Mouse (Mus musculus): Measurements from ENCODE around the gene Fam214a. TPM values are rescaled to one million over a fixed set of nuclear protein-coding genes. Genes with fewer than 3 reads are reported as not detected.

Gene Fam214a
- polyA plus RNA-seq, 1 experiment = 18.3 TPM

DNA sequence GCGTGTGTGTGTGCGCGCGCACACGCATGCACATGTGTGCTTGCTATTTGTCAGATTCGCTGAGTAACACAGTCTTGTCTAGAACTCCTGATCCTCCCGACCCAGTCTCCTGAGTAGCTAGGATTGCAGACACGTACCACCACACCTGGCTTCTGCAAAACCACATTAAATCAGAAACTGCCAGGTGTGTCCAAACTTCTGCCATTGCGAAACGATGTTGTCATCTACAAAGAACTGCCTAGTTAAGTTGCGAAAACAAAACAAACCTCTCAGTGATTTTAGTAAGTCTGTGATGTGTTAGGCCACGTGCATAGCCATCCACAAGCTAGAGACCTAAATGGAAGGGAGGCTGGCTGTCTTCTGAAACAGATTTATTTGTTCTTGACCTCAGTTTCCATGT is 32.2 kb upstream of the Fam214a start:
- TF ChIP-seq CTCF (IDR thresholded peaks at IDR 0.05; ENCODE audit: borderline replicate concordance, insufficient read depth, low read length) (no peak), POLR2A (IDR thresholded peaks at IDR 0.05; ENCODE audit: low read depth, low read length) (no peak)
- Histone ChIP-seq H3K27ac (ENCODE audit: insufficient read depth, low read length) (no peak overlapping the region), H3K4me1 (ENCODE audit: control insufficient read depth, insufficient read depth, low read length) (no peaks in the 10 kb centered on the region), H3K4me3 (ENCODE audit: insufficient read depth, low read length) (no peak overlapping the region)

DNA sequence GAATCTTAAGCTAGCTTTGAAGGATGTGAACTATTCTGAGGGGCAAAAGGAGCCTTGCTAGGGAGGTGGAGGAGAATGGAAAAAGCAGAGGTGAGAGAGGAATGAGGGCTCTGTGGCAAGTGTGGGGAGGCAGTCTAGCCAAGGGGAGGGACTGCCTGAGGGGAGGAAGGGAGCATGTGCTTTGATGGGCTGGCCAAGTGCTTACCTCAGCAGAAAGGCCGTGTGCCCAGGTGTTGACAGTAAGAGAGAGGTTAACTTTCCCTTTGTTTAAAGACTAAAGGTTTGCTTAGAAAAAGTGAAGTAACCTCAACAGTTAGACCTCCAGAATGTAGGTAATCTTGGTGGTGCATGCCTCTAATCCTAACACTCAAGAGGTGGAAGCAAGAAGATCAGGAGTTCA is 31.3 kb upstream of the Fam214a start:
- H3K4me1 ChIP-seq (ENCODE audit: control insufficient read depth, insufficient read depth, low read length) = no peaks in the 10 kb centered on the region
- TF ChIP-seq POLR2A (IDR thresholded peaks at IDR 0.05; ENCODE audit: low read depth, low read length) (no peak), CTCF (IDR thresholded peaks at IDR 0.05; ENCODE audit: borderline replicate concordance, insufficient read depth, low read length) (no peak)
- H3K27ac ChIP-seq (ENCODE audit: insufficient read depth, low read length) = no peak overlapping the region
- no peak overlapping the region for H3K4me3 ChIP-seq (ENCODE audit: insufficient read depth, low read length)

DNA sequence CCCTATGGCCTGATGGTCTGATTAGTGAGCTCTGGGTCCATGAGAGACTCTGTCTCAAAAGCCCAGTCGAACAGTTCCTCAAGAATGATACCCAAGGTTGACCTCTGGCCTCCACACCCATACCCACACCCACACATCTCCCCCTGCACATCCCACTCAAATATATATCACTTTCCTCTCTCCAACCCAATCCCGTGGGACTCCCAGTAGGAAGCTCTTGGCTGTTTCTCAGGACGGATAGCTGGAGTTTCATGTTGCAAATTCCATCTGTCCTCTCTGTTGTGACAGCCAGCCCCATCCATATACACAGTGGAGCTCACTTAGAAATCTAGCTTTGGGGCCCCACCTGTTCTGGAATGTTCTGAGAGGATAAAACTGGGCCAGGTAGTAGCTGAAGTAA is 29.8 kb upstream of the Fam214a start:
- H3K4me1 ChIP-seq (ENCODE audit: control insufficient read depth, insufficient read depth, low read length) = no peaks in the 10 kb centered on the region
- no peak overlapping the region for H3K27ac ChIP-seq (ENCODE audit: insufficient read depth, low read length)
- no peak for TF ChIP-seq CTCF (IDR thresholded peaks at IDR 0.05; ENCODE audit: borderline replicate concordance, insufficient read depth, low read length)
- no peak for TF ChIP-seq POLR2A (IDR thresholded peaks at IDR 0.05; ENCODE audit: low read depth, low read length)
- H3K4me3 ChIP-seq (ENCODE audit: insufficient read depth, low read length) = no peak overlapping the region

DNA sequence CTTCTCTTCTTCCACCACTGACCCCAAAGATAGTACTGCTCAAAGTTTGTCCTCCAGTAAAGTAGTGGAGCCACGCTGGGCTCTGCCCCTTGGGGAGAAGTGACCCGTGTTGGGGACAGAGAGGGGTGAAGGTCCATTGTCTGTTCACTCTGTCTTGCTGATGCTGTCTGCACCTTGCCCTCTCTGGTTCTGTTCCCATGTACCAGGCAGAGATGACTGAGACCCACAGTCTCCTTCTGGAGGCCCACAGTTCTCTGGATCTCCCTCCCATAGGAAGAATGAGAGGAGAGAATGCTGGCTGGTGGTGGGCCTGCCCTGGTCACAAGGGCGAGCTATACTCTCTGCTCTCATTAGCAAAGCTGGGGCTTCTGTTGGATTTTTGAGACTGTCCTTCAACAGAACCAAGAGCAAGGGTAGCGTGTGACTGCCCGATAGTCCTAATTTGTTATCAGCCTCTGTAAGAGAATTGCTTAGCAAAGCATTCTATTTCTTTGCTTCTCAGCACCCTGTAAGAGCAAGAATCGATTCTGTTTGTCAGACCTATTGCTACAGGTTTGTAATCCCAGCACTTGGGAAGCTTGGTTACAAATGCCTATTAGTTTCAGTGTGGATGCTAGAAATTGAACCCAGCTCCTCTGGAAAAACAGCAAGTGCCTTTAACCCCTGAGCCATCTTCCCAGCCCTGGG is 29.2 kb upstream of the Fam214a start:
- TF ChIP-seq CTCF (IDR thresholded peaks at IDR 0.05; ENCODE audit: borderline replicate concordance, insufficient read depth, low read length) (no peak), POLR2A (IDR thresholded peaks at IDR 0.05; ENCODE audit: low read depth, low read length) (no peak)
- Histone ChIP-seq H3K4me1 (ENCODE audit: control insufficient read depth, insufficient read depth, low read length) (no peaks in the 10 kb centered on the region), H3K27ac (ENCODE audit: insufficient read depth, low read length) (no peak overlapping the region), H3K4me3 (ENCODE audit: insufficient read depth, low read length) (no peak overlapping the region)

DNA sequence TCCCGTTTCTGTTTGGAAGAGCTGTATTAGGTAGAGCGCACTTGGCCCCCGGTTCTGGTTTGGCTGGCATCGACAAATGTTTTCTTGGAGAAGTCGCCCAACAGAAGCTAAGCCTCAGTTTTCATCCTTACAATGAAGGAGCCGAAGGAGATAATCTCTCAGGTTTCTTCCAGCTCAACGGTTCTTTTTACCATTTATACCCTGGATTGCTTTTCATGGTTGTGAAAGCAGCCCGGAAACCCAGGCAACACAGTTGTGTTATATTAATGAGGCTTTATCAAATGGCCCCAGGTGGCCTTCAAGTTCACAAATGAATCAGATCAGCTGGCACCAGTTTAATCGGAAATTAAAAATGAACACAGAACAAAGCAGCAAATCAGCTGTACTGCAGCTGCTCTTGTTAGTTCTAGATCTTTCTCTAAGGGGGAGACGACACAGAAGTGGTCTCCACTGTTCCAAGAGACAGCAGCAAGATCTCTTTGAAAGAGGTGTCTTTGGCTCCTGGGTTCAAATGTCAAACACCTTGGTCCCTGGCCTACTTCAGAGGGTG is 27.4 kb upstream of the Fam214a start:
- H3K4me3 ChIP-seq (ENCODE audit: insufficient read depth, low read length) = no peak overlapping the region
- H3K4me1 ChIP-seq (ENCODE audit: control insufficient read depth, insufficient read depth, low read length) = no peaks in the 10 kb centered on the region
- no peak for TF ChIP-seq CTCF (IDR thresholded peaks at IDR 0.05; ENCODE audit: borderline replicate concordance, insufficient read depth, low read length)
- no peak for TF ChIP-seq POLR2A (IDR thresholded peaks at IDR 0.05; ENCODE audit: low read depth, low read length)
- H3K27ac ChIP-seq (ENCODE audit: insufficient read depth, low read length) = no peak overlapping the region

DNA sequence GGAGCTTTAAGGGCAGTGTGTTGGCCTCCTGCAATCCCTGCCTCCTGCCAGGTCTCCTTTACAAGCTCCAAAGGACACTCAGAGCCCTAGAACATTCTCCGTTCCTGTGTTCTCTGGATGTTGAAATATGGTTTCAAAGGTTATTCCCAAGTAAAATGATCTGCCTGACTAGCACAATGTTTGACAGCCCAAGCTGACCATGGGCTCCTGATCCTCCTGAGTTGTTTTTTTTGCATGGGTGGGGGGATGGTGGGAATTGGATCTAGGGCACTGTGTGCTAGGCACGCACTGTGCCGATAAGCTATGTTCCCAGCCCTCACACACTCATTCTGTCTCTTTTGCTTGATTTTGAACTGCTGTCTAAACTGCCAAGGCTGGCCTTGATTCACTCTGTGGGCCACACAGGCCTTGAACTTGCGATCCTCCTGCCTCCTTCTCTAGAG is 22.7 kb upstream of the Fam214a start:
- no peaks in the 10 kb centered on the region for H3K4me1 ChIP-seq (ENCODE audit: control insufficient read depth, insufficient read depth, low read length)
- H3K27ac ChIP-seq (ENCODE audit: insufficient read depth, low read length) = no peak overlapping the region
- no peak for TF ChIP-seq POLR2A (IDR thresholded peaks at IDR 0.05; ENCODE audit: low read depth, low read length)
- TF ChIP-seq CTCF (IDR thresholded peaks at IDR 0.05; ENCODE audit: borderline replicate concordance, insufficient read depth, low read length) = no peak

DNA sequence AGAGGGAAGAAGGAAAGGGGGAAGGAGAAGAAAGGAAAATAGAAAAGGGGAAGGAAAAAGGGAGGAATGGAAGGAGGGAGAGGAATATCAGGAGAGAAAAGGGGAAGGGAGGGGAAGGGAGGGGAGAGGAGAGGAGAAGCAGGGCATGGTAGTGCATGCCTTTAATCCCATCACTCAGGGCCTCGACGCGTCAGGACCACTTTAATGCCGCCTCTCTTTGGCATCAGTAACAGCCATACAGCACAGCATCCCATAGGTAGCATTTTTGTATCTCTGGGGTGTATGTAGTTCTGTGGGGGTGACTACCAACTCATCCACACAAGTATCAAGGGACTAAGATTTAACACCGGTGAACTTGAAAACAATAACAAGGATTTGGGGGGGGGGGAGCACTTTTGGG is 22.0 kb upstream of the Fam214a start:
- TF ChIP-seq CTCF (IDR thresholded peaks at IDR 0.05; ENCODE audit: borderline replicate concordance, insufficient read depth, low read length) (no peak), POLR2A (IDR thresholded peaks at IDR 0.05; ENCODE audit: low read depth, low read length) (no peak)
- Histone ChIP-seq H3K4me1 (ENCODE audit: control insufficient read depth, insufficient read depth, low read length) (no peaks in the 10 kb centered on the region), H3K4me3 (ENCODE audit: insufficient read depth, low read length) (no peak overlapping the region), H3K27ac (ENCODE audit: insufficient read depth, low read length) (no peak overlapping the region)

More for the DNA sequence above, 22.7 kb upstream of the Fam214a start:
- H3K4me3 ChIP-seq (ENCODE audit: insufficient read depth, low read length) = no peak overlapping the region

DNA sequence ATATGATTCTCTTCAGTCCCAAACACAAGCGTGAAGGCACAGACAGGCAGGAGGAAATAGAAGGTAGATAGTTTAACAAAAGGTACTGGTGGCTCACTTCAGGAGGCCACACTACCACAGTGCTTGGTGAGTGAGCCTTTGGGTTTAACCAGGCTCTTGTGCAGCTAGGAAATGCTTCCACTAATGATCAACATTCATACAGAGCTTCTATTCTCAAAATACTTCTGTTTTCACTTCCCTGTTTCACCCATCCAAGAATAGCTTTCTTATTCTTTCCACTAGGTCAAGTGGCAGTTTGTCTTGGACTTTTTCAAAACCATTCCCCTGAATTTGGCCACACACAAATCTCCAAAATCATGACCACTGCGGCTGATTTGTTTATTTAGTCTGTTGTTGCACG is 17.4 kb upstream of the Fam214a start:
- Histone ChIP-seq H3K4me3 (ENCODE audit: insufficient read depth, low read length) (no peak overlapping the region), H3K4me1 (ENCODE audit: control insufficient read depth, insufficient read depth, low read length) (no peaks in the 10 kb centered on the region), H3K27ac (ENCODE audit: insufficient read depth, low read length) (no peak overlapping the region)
- no peak for TF ChIP-seq CTCF (IDR thresholded peaks at IDR 0.05; ENCODE audit: borderline replicate concordance, insufficient read depth, low read length)
- TF ChIP-seq POLR2A (IDR thresholded peaks at IDR 0.05; ENCODE audit: low read depth, low read length) = no peak

DNA sequence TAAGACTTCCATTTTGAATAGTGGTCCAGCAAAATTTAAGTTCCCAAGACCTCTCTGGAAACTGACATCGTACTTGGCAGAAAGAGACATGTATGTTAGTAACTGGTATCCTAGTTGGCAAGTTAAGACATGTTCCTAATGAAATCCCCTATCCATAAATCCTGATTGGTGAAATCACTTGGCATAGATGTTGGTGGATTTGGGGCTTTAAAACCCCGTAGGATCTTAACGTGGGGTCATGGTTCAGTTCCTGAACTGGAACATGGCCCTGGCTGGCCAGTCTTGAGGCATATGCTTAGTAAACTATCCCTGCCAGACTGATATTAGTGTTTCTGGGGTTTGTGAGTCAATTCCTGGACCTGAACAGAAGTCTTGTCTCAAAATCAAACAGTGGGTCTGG is 14.9 kb upstream of the Fam214a start:
- no peak overlapping the region for H3K4me3 ChIP-seq (ENCODE audit: insufficient read depth, low read length)
- TF ChIP-seq CTCF (IDR thresholded peaks at IDR 0.05; ENCODE audit: borderline replicate concordance, insufficient read depth, low read length) (no peak), POLR2A (IDR thresholded peaks at IDR 0.05; ENCODE audit: low read depth, low read length) (no peak)
- H3K4me1 ChIP-seq (ENCODE audit: control insufficient read depth, insufficient read depth, low read length) = no peaks in the 10 kb centered on the region
- no peak overlapping the region for H3K27ac ChIP-seq (ENCODE audit: insufficient read depth, low read length)

DNA sequence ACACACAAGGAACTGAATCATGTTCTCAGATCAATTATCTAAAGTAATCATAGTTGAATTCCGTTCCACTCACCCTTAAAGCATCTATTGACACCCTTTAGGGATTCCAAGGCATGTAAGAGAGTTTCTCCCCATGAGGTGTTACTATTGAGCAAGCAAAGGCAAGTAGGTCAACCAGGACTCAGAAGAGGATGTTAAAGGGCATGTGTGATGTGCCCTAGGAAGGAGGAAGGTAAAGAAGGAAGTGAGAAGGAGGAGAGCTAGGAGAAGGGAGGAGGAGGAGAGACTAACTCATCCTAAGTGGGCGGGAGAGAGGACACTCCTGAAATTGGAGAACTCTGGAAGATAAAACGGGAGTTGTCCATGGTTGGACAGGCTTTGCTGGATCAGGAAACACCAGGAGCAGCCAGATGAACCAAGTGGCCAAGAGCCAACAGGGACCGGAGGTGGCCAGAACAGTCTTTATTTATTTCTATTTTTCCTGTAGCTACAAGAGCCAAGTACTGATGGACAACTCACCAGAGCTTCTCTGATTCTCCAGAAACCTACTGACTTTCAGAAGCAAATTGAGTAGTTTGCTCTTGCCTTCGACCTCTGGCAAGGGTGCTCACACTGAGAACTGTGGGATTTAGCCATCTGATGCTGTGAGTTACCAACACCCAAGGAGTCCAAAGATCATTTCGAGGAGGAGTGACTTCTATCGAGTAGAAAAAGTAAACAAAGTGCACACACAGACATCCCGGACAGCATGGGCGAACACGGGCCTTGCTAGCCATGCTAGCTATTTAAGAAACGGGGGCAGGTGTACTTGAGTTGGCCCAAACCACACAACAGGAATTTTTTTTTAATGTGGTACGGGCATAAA is 13.8 kb upstream of the Fam214a start:
- no peaks in the 10 kb centered on the region for H3K4me1 ChIP-seq (ENCODE audit: control insufficient read depth, insufficient read depth, low read length)
- no peak for TF ChIP-seq CTCF (IDR thresholded peaks at IDR 0.05; ENCODE audit: borderline replicate concordance, insufficient read depth, low read length)
- TF ChIP-seq POLR2A (IDR thresholded peaks at IDR 0.05; ENCODE audit: low read depth, low read length) = no peak
- H3K4me3 ChIP-seq (ENCODE audit: insufficient read depth, low read length) = no peak overlapping the region
- H3K27ac ChIP-seq (ENCODE audit: insufficient read depth, low read length) = no peak overlapping the region

All from embryonic fibroblast, embryonic 13.5 days (primary cell).